Mouse (Mus musculus) cerebellum, postnatal 10 days (tissue): Measurements from ENCODE around the gene Ywhag.

Experiments
- DNase-seq, 2 experiments: peaks; one replicate each; pipeline ENCODE4 v3.0.0; 2021; ENCODE audit warnings: mixed read lengths in 2 of 2

The Ywhag gene

DNA sequence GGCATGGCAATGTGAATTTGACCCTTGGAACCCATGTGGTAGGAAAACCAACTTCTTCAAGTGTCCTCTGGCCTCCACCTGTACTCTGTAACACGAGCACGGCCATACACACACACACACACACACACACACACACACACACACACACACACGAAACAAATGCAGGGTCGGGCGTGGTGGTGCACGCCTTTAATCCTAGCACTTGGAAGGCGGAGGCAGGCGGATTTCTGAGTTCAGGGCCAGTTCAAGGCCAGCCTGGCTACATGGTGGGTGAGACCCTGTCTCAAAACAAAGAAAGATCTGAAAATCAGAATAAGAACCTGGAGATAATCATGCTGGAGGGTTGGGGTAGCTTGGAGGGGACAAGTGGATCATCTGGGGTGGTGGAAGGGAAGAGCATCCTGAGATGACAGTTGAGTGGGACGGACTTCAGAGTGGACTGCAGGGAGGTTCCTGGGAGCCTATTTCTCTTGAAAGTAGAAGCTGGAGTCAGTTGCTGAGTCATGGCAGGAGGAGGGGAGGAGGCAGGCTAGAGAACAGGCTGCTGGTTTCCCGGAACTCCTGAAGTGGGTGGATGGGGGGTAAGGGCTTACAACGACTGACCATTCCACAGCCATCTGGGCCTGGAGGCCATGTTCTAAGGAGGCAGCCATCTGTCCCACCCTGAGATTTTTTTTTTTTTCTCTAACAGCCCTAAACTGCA lies 16.4 kb upstream of the Ywhag start:
- DNase-seq, result no peak

DNA sequence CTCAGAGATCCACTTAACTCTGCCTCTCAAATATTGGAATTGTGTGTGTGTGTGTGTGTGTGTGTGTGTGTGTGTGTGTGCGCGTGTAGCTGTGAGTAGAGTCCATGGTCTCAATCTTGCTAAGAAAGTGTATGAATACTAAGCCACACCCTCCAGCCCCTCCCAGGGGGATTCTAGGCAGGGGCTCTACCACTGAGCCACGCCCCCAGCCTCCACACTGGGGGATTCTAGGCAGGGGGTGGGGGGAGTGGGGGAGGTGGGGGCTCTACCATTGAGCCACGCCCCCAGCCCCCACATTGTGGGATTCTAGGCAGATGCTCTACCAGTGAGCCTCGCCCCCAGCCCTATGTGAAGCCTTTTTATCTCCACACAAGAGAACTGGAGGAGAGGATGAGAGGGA lies 12.2 kb upstream of the Ywhag start:
- DNase-seq, result no peak

DNA sequence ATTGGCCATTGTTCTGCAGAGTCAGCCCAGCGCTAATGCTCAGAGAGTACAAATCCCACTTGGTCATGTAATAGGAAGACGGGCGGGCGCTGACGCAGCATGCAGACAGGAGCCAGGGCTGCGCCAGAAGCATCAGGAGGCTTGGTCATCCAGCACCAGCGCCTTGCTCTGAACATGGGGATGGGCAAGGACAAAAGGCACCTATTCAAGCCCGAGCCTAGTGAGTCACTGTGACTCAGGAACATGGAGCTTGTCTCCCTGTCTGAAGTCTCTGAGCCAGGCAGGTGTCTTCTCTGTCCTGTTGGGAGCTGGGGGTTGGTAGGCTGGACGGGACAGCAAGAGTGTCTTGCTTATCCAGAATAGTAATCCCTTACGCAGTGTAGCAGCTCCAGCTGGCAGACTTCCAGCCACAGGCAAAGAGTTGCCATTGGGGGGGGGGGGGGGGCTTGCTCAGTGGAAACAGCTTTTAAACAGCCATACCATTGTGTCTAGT lies 11.5 kb upstream of the Ywhag start:
- peak; percentile 61 to 62 for DNase-seq

DNA sequence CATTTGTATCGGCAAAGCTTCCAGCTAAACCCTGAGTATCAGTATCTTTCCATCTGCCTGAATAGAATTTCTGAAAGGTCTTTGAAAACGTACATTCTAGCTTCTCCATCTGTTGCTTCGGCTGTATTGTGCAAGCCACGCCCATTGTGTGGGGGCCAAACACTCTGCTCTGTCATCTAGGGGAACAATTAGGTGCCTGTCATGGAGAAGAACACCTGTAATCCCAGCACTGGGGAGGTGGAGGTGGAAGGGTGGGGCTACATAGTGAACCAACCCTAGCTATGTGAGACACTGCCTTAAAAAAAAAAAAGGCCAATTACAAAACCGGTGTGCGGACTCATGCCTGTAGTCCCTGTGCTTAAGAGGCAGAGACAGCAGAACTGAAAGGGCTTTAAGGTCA lies 8.3 kb upstream of the Ywhag start:
- no peak for DNase-seq

DNA sequence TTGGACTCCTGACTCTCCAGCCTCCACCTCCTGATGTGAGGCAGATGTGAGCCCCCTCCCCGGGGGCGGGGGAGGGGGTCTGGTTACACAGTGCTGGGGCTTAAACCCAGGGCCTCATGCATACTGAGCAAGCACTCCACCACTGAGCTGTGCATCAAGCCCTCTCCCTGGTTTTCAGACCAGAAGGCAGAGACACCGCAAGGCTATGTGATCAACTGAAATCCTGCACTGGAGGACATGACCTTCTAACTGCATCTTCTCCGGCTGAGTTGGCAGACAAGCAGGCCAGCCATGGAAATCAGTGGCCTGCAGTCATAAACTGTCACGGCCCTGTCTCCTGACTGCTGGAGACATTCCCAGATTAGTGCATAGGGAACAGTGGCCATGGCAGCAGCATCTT lies 6.2 kb upstream of the Ywhag start:
- no peak for DNase-seq

DNA sequence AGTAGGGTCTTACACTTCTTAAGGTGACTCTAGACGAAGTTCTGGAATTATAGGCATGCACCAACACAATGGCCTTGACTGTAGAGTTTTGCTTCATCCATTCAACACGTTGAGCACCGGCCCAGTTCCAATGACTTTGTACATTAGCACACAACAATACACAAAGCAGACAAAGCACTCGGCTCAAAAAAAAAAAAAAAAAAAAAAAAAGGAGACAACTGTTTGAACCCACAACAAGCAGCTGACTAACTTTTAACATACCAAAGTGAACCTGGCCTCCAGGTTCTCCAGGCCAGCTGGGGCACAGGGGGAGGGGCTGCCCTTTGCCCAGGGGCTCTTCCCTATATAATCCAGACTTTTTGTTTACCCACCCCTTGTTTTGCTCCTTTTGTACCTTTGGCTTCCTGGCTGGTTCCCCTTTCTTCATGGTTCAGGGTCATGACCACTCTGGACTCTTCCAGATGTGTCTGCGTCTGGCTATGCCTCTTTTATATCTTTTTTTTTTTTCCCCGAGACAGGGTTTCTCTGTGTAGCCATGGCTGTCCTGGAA lies 1.3 kb upstream of the Ywhag start:
- DNase-seq, result no peak

DNA sequence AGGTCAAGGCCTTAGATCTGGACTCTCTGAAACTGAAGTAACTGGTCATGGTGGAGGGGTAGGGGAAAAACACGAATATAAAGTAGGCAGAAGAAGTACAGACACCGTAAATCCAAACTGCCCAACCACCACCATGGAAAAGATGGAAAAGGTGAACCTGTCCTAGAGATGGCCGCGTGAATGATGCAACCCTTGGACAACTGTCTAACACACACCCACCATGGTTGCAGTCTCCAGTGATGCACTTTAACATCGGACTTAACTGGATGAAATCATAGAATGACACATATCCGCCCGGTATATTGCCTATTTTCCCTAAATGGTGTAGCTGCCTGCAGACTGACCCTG lies 734 bp upstream of the Ywhag start:
- no peak for DNase-seq

DNA sequence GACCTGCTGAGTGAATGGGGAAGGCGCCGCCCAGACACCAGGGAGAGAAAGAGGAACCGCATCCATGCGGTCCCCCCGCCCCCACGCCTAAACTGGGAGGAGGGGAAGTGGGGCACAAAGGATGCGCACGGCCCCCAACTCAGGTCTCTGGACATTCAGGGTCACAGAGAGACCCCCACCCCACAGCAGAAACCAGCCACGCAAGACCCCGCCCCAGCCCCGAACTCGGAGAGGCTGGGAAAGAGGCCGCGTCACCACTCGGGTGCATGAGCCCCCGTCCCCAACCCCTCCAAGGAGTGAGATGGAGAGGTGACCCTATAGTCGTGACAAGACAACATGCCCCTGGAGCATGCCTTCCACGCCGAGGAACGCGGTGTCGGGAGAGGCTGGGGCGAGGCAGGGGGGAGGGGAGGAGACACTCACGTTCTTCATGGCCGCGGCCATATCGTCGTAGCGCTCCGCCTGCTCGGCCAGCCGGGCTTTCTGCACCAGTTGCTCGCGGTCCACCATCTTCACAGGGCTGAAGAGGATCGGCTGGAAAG lies 445 bp downstream of the Ywhag start:
- peak; percentile 91 for DNase-seq

DNA sequence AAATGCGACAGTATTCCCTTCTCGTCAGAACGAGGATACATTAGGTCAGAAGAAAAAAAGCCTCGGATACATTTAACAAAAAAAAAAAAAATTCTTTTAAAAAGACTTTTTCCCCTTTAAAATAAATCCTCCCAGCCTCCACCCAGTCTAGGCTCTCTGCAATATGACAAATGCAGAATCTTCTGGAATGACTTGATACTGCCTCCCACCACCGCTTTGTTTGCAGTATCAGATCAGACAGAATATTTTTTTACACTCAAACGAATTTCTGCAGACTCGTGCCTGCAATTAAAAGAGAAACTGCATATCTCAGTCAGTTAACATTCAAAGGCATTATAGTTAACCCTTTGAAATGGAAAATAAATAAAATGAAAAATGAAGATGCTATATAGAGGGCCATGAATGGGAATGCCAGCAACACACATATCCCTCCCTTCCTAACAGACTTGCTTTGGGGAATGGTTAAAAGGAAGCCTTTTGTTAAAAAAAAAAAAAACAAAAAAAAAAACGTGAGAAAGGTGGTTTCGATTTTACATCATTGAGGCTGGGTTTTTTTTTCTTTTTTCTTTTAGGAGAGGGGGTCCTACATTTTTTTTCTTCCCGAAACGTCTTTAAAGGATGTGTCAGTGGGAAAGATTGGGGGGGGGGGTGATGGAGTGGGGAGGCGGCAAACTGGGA lies 1.1 kb downstream of the Ywhag start:
- no peak for DNase-seq

DNA sequence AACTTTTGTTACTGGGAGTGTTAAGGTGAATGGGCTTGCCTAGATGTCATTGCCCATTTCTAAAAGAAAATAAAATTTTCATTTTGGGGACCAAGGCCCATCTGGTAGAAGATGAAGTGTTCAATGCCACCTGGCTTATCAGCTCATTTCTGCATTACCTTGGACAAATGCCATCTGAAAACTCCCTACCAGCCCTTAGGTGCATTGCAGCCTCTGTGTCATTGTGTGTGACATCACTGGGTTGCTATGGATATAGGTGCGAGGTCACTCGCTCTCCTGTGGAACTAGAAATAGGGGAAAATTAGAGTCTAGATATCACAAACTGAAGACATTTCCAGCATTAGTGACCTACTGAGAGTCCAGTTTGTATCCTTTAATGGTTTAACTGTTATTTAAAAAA lies 2.1 kb downstream of the Ywhag start:
- peak; percentile 38 to 53 for DNase-seq

DNA sequence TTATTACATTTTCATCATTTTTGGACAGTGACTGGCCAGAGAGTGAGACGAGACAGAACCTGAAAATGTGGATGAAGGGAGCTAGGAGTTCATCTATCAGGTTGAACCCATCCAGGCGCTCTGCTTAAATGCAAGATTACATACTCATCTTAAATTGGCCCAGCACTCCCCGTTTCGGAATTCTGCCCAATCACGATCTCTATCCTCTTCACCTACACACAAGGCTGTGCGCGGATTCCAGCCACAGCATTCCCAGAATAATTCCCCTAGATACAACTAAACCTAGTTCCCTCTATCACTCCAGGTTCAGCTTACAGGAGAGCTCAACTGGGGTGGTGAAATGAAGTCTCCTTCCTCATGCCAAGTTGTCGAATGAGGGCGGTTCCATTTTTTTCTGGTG lies 2.9 kb downstream of the Ywhag start:
- no peak for DNase-seq

DNA sequence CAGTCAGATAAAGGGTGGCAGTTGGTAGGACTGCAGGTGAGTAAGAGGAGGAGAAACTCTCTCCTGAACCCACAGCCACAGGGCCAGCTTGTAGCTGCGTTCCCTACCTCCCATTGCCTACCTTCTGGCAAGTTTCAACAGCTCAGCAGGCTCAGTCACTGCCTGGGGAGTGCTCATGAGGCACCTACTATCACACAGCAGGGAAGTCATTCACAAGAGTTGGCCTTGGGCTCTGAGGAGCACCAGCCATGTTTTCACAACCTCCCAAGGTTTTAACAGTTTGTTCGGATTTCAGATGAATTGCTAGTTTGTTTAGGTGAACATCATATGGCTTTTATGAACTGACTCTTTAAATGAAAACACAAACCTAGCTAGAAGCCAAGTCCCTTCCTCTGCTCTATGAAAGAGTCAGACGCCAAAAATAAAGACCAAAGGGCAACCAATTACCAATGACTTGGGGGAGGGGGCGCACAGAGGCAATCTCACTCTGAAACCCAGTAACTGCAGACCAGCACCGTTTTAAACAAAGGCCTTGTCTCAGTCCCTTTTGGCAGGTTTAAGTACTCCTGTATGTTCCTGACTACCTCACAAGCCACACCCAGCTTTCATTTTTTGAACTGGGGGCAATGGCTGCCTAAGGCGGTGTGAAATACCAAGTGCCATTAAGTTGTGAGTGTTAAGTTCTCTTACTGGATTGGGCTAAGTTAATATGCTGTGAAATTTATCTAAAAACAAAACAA lies 4.6 kb downstream of the Ywhag start:
- DNase-seq, result no peak

DNA sequence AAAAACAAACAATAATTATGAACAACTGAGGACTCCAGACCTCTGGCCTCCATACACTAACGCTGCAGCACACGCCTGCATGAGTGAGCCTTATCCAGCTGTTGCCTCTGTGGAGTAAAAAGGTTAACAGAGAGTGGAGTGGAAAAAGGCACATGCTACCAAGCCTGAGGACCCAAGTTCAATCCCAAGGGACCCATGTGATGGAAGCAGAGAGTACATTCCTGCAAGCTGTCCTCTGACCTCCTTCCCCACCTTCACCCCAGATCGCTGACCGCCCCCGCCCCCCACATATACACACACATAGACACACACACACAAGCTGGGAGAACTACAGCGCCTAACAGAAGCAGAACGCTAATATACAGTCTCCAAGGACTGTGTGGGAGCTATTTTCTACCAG lies 10.5 kb downstream of the Ywhag start:
- DNase-seq, result no peak

DNA sequence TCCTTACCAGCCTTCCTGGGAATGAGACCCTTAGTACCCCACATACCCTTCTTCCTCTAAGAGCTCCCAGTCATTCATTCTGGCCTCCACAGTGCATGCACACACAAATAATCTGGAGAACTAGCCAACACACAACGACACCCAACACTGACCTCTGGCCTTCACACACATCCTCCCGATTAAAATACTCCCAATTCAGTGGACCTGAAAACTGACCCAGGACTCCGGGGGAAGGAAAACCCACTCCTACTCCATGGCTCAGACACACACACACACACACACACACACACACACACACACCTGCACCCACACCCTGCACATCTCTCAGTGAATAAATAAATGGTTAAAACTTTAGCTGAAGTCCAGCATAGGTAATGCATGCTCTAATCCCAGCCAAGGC lies 14.5 kb downstream of the Ywhag start:
- no peak for DNase-seq

DNA sequence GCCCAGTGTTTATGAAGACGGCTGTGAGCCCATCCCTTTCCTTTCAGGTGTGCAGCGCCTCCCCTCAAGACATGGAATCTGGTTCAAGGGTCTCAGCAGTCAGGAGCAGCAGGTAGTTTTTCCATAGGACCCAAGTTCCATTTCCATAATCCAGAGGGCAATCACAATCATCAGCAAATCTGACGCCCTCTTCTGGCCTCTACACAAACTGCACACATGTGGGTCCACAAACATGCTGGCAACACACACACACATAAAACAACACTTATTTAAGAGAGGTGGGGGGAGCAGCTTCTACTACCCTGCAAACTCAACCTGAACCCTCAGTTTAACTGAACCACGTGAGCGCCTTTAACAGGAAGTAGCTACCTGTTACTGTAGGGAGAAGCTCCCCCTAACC lies 15.8 kb downstream of the Ywhag start:
- DNase-seq, result no peak

DNA sequence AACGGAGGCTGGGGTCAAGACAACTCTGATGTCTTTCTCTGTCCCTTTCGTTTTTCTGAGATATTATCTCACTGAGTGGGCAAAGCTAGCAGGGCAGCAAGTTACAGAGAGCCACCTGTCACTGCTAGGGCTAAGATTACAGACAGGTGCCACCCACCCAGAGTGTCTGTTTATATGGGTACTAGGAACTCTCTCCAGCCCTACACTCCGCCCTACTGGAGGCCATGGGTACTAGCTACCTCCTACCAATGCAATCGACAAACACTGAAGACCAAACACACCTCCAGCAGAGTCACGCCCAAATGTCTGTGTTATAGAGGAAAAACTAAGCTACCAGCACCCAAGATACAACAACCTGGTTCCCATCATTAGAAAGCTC lies 16.4 kb downstream of the Ywhag start:
- no peak for DNase-seq

DNA sequence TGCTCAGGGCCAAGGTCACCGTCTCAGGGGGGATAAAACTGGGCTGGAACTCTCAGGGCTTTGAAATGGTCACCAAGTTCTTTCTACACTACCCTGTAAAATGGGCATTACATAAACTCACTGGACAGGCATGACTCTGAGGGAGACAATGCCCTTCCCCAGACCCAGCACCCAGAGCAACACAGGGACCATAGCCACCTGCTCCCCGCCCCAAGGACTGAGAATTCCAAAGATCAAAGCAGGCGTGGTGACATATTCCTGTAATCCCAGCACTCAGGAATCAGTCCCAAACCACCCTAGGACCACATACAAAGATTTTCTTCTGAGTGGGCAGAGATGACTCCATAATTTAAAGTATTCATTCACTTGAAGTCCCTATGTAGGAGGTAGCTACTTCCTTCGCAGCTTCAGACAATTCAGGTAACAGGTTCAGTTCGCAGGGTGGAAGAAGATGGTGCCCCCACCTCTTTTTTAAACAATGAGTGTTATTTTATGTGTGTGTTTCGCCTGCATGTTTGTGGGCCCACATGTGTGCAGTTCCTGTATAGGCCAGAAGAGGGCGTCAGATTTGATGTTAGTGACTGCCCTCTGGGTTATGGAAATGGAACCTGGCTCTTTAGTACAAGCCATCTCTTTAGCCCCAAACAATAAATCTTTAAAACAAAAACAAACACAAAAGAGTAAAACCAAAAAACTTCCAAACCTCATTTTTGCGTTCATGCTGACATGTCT lies 16.9 kb downstream of the Ywhag start:
- DNase-seq, result no peak

DNA sequence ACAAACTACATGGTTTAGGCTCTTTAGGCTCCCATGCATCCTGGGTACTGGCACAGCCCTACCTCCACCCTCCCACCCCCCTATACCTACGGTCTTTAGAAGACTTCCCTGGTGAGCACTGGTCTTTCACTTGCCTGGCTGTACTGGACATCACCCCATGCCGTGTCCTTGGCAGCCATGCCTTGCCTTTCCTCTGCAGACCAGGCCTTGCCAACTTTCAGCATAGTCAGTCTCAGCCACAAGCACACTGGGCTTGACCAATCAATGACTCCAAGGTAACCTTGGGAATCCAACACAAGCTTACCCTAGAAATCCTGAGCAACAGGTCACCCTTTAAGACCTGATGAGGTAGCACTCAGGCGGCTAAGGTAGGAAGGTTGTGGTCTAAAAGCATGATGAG lies 17.8 kb downstream of the Ywhag start:
- peak; percentile 60 to 71 for DNase-seq

DNA sequence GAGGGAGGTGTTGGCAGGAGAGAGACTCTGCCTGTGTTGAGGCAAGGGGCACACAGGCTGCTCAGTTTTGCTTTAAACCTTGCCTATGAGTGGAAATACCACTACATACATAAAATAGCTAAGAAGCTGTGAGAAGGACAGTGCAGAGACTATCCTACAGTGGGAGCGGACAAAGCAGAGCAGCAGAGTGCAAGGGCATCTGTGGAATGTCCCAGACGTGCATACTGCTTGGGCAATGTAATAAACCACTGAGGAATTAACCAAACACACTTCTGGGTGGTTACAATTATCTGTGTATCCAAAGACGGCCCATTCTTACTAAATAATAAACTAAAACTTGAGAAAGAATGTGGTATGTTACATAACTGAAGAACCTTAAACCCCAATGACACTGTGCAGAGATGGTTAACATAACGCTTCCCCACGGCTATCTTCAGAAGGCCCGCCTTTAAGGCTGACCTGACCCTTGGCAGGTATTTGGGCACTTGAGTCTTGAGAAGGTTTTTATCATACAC lies 18.3 kb downstream of the Ywhag start:
- DNase-seq, result no peak

DNA sequence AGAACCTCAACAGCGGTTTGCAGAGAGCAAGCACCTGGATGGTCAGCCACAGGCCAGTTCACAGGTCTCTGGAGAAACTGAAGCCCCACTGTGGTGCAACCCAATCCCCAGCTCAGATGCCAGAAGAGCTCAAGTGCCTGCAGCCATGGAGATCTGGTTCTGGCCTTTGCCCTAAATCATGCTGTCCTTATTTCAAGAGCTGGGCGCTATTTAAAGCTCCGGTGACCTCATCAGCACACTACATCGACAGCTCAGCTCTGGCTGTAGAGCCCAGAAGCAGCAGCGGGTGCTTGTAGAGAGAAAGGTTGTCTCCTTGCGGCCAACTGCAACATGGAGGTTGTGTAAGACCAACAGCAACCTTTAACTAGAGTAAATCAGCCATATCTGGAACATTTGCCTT lies 20.3 kb downstream of the Ywhag start:
- DNase-seq, result no peak

DNA sequence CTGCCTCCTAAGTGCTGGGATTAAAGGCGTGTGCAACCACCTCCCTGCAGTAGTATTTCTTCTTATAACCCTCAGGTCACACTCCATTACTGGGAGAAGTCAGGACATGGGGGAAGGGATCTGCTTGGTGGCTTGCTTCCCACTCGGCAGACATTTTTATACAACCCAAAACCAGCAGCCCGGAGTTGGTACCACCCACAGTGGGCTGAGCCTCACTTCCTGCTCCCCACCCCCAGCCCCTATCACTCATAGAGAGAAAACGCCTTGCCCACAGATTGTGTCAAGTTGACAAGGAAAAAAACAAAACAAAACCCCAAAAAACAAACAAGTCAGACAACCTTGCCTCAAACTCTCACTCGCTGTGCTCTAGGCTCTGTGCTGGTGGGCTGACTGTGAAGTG lies 21.2 kb downstream of the Ywhag start:
- no peak for DNase-seq

DNA sequence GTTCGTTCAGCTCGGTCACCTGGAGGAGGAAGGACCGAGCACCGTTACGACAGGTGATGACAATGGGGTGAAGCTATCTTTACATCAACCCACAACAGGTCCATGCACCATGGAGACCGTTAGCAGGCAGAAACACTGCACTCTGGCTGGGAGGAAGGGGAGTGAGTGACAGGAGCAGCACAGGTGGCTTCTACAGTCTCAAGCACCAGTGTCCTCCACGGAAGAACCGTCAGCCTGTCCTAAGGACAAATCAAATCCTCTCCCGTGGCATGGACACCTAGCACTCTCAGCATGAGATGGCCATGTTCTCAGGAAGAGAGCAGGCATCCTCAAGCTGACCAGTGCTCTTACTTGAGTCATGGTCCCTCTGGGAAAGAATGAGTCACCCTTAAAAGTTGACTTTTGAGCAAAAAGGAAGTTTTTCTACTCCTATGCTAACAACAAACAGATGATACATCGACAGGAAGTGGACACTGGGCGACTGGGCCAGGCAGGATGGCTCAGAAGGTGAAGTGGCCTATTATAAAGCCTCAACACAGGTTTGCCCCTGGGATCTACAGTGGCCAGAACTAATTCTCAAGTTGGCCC lies 22.7 kb downstream of the Ywhag start:
- no peak for DNase-seq
